8 mouse cellular contexts compared by ENCODE assay signal in the genomic region with DNA sequence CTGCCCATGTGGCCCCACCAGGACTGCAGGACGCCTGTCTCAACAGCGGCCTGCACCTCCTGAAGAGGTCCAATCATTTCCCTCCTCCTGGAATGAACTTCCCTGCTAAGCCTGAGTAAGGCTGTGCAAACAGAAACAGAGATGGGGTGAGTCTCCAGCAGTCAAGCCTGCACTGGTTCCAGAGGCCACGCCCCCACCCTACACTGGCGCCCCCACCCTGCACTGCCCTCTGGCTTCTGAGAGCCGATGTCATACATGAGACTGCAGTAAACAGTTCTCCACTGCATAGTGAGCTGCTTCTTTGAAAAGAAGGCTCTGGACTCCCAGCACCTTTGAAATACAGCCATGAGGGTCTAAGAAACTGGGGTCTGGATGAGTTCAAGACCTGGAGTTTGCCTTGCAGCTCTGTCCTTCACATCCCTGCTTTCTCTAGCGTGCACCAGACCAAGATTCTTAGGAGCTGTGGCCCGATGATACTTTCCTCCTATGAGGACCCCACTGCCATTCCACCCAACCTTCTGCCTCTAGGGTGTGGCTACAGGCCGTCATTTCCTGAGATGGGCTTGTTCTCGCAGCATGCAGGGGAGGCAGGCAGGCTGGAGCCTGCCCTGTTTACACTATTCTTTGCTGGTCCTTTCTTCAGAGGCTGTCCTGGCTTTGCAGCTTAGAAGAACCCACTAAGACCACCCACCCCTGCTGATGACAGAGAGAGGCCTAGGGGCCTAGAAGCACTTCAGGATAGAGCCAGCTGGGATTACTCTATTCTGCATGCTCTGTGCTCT.
DNase-seq lines count a peak whose midpoint lies in the region; ATAC-seq lines count a peak whose summit lies in the region.

No protein-coding gene starts in this region.

- no peak overlapping the region for H3K4me2 ChIP-seq in kidney, embryonic 15.5 days
- no peak overlapping the region for H3K4me2 ChIP-seq in embryonic facial prominence, embryonic 12.5 days (replicated peaks)
- no peak overlapping the region for H3K4me2 ChIP-seq in limb, embryonic 12.5 days

- intact Hi-C loops in gastrocnemius, postnatal 36 days (cut with DNase I) = no loop called here

- no peak overlapping the region for H3K9ac ChIP-seq in kidney, embryonic 15.5 days
- no peak overlapping the region for H3K9ac ChIP-seq in embryonic facial prominence, embryonic 12.5 days
- H3K9ac ChIP-seq in limb, embryonic 12.5 days (replicated peaks) = no peak overlapping the region

- H3K9me3 ChIP-seq in kidney, embryonic 15.5 days (replicated peaks) = no peaks in the 10 kb centered on the region
- H3K9me3 ChIP-seq in embryonic facial prominence, embryonic 12.5 days = no peaks in the 10 kb centered on the region
- H3K9me3 ChIP-seq in limb, embryonic 12.5 days = no peaks in the 10 kb centered on the region

- no peak overlapping the region for H3K4me3 ChIP-seq in kidney, embryonic 15.5 days (replicated peaks)
- no peak overlapping the region for H3K4me3 ChIP-seq in embryonic facial prominence, embryonic 12.5 days
- H3K4me3 ChIP-seq in limb, embryonic 12.5 days (replicated peaks) = no peak overlapping the region

- DNase-seq in kidney, adult 18-20 months = no peak
- DNase-seq in thymus, postnatal 10 days (ENCODE audit: low spot score in 2 of 2) = peak; percentile 6 to 28
- DNase-seq in layer of hippocampus, postnatal 14 days (ENCODE audit: low spot score in 2 of 2) = no peak
- DNase-seq in gastrocnemius, postnatal 36 days = no peak
- no peak for DNase-seq in layer of hippocampus, adult 18-20 months (ENCODE audit: low spot score in 2 of 2)

- no peaks in the 10 kb centered on the region for H3K36me3 ChIP-seq in kidney, embryonic 15.5 days
- no peaks in the 10 kb centered on the region for H3K36me3 ChIP-seq in embryonic facial prominence, embryonic 12.5 days
- no peaks in the 10 kb centered on the region for H3K36me3 ChIP-seq in limb, embryonic 12.5 days

- H3K27me3 ChIP-seq in kidney, embryonic 15.5 days = no peaks in the 10 kb centered on the region
- no peaks in the 10 kb centered on the region for H3K27me3 ChIP-seq in embryonic facial prominence, embryonic 12.5 days
- H3K27me3 ChIP-seq in limb, embryonic 12.5 days = no peaks in the 10 kb centered on the region; the same call in 1 of the 2 replicates

- 33% methylated on average over 9 of the region's 9 CpGs for WGBS in kidney, embryonic 15.5 days
- WGBS in embryonic facial prominence, embryonic 12.5 days = 37% methylated on average over 9 of the region's 9 CpGs
- 28% methylated on average over 9 of the region's 9 CpGs for WGBS in limb, embryonic 12.5 days

- H3K4me1 ChIP-seq in kidney, embryonic 15.5 days = peaks cover 38% of the 10 kb centered on the region
- H3K4me1 ChIP-seq in embryonic facial prominence, embryonic 12.5 days = peaks cover 22% of the 10 kb centered on the region; the same call in 1 of the 2 replicates
- peaks cover 55% of the 10 kb centered on the region for H3K4me1 ChIP-seq in limb, embryonic 12.5 days (replicated peaks)

- peak overlapping the region; percentile 67 for H3K27ac ChIP-seq in kidney, embryonic 15.5 days
- peak overlapping the region; percentile 69 for H3K27ac ChIP-seq in embryonic facial prominence, embryonic 12.5 days
- peak overlapping the region; percentile 47; the same call in 1 of the 2 replicates for H3K27ac ChIP-seq in limb, embryonic 12.5 days

- ATAC-seq in kidney, embryonic 15.5 days (replicated peaks; ENCODE audit: low FRiP score) = peak; percentile 82
- peak; percentile 43; the same call in 1 of the 2 replicates for ATAC-seq in embryonic facial prominence, embryonic 12.5 days (ENCODE audit: insufficient number of reproducible peaks, insufficient read depth, low FRiP score, low TSS enrichment)
- ATAC-seq in limb, embryonic 12.5 days (ENCODE audit: insufficient number of reproducible peaks, insufficient read depth, low FRiP score, low TSS enrichment, low read depth) = peak; percentile 72; the same call in 1 of the 2 replicates

Comparison
In these comparisons a context has a peak if more than half of its experiments do, and no peak if none do; other contexts are left out.
1. DNase-seq: peak in thymus, postnatal 10 days (2 of 2); none in kidney, adult 18-20 months (single experiment), layer of hippocampus, postnatal 14 days (0 of 2), gastrocnemius, postnatal 36 days (0 of 2) and layer of hippocampus, adult 18-20 months (0 of 2).
2. Peak in every context shown above with its lines, with median percentiles within 50 percentile points of each other: ATAC-seq and H3K27ac ChIP-seq.